Mouse (Mus musculus): ENCODE measurements around the gene Dhx57.

Dhx57 gene

DNA sequence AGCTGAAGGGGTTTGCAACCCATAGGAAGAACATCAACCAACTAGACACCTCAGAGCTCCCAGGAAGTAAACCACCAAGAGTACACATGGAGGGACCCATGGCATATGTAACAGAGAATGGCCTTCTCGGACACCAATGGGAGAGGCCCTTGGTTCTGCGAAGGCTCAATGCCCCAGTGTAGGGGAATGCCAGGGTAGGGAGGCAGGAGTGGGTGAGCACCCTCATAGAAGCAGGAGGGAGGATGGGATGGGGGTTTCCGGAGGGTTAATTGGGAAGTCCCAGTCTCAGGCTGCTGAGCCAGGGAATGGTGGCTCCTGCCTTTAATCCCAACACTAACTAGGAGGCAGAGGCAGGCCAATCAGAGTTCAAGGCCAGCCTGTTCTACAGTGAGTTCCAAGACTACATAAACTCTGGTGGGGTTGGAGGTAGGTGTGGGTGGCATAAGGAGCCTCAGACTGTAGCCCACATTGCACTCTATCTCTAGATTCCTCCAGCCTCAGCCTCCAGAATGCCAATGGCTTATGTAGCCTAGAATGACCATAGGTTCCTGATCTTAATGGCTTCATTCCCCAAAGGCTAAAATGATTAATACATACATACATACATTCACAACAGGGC, 91.0 kb downstream of the Dhx57 start:
- in situ Hi-C loops (cut with MboI, MseI): loop anchor here (25.0 kb wide), 1 partner anchor 487 kb away; the partner anchor contains the start of gene Cyp1b1

DNA sequence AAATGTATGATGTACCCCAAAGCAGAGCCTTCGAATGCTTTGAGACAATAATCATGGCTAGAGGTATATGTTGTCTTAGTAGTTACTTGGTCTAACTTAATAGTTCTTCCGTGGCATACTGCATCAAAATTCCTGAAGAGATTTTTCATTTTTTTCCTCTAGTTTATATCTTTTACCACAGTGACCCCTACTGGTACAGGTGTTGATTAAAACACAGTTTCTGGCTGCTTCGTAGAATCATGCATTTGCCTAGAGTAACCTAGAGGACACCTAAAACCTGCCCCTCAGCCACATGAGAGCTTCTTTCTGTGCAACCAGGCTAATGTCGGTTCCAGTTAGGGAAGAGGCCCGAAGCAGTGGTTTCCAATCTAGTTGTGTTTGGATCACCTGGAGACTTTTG, 97.2 kb downstream of the Dhx57 start:
- in situ Hi-C loops (cut with MboI, MseI): loop anchor here (25.0 kb wide), 1 partner anchor 481 kb away; the partner anchor contains the start of gene Cyp1b1

All from T-helper 1 cell (primary cell).